Mouse (Mus musculus) cerebellum, adult (tissue): Measurements from ENCODE around the gene Sugp1.
A peak's percentile ranks its signal among the peaks of the same experiment; 100 is the strongest.

Source experiments
- ATAC-seq: cut with Nextera tagmentation; 2 replicates; pipeline ENCODE4 v1.9.2; 2017; ENCODE audit warnings: mild to moderate bottlenecking, moderate library complexity, mixed read lengths; ENCODE audit not compliant: insufficient number of reproducible peaks, low FRiP score, low TSS enrichment

The Sugp1 gene

DNA sequence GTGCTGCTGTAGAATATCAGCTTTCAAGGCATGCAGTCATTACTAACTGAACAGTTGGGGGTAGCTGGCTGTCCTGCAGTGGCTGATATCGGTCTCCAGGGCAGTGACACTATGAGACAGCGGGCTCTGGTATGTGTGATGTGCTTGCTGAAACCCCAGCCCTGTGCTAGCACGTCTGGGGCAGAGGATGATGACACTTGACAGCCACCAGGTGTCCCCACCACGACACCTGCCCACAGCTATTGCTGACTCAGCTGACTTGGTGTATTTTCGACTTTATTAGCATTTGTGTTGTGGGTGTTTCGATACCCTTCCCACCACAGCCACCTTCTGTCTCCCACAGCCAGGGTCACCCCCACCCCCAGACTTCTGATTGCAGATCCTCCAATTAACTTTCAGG is 61.9 kb downstream of the Sugp1 start:
- peak; percentile 49; the same call in 1 of the 2 replicates for ATAC-seq

DNA sequence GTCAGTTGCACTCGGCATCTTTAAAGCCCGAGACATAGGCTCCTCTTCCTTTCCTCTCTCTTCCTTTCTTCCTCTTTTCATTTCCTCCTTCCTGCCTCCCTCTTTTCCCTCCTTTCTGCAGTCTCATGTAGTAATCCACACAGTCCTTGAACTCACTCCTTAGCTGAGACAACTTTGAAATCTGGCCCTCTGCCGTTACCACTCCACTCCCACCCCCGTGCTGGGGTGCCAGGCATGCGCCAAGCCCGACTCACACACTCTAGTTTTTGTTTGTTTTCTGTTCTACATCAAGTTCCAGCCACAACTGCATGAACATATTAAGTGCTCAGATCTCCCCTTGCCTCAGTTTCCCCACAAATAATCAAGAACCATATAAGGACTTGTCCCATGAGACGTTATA is 62.3 kb downstream of the Sugp1 start:
- ATAC-seq: no peak

DNA sequence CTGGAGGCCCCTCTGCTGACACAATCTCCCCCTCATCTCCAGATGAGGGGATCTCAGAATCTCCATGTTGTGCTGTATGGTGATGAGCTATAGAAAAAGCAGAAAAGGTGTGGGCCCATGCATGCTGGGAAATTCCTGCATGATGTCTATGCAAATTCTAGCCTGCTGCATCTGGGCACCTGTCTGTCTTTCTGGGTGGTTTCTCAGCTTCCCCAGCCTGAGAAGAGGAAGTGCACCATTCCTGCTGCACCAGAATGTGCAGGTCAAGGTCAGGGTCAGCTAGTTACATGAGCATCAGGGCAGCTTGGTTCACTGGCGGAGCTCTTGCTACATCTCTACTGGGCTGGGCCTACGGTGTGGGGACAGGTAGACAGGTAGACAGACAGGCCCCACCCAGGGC is 67.8 kb downstream of the Sugp1 start:
- no peak for ATAC-seq

DNA sequence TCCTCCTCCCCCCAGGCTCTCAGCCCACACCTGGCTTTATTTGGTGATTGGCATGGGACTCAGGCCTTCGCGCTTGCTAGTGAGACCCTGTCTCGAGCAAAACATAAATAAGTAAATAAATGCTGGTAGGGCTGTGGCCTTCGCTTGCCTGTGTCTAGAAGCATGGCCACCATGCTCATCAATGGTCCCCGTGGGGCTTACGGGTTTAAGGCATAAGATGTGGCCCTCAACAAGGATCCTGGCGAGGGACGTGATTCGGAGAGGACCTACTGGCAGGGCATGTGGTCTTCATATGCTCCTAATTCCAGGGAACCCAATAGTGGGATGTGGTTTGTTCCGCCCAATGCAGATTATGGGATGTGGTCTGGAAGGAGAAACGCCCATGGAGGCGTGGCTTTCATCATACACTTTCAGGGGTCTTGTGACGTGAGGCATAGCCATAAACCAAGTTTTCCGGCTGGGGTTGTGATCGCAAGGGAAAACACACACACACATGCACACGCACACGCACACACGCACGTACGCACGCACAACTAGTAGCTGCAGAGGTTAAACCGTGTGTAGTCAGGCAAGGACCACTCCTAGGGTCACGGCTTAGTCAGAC is 68.7 kb downstream of the Sugp1 start:
- ATAC-seq: no peak

DNA sequence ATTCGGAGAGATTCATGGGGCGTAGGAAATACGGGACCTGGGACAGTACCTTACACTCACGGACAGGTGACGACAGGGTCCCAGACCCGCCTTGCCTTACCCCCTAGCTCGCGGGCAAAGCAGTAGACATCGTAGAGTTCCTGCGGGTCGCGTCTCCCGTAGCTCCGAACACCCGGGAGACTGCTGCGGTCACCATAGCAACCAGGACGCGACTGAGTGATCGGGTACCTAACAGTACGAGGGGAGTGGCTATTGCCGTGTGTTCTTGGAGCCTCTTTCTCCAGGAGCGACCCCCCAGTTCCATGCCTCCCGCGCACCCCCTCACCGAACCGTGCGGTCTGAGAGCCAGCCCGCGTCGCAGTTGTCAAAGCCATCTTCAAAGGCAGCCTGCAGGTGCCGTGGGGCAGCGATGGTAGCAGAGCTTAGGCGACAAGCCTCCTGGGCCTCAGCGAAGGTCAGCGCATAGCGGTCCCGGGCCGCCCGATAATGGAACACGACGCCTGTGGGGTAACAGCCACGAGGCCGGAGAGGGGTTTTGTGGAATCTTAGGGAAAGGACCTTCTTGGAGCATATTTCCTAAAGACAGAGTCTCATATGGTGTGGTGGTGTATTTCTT is 69.9 kb downstream of the Sugp1 start:
- ATAC-seq: no peak

DNA sequence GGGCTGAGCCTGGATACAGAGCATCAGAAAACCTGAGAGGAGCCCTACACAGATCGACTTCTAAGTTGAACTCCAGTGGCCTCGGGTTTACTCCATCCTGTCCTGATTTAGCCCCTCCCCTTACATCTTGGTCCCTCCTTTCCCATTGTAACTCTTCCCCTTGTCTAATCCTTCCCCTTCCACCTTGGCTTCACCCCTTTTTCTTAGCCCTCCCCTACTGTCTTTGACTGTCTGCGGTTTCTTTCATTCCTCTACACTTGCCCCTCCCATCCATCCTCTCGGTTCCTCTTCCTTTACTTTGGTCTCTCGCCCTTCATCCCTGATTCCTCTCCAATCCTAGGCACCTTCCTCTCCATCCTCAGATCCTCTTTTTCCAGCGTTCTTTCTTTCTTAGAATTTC is 71.9 kb downstream of the Sugp1 start:
- no peak for ATAC-seq

DNA sequence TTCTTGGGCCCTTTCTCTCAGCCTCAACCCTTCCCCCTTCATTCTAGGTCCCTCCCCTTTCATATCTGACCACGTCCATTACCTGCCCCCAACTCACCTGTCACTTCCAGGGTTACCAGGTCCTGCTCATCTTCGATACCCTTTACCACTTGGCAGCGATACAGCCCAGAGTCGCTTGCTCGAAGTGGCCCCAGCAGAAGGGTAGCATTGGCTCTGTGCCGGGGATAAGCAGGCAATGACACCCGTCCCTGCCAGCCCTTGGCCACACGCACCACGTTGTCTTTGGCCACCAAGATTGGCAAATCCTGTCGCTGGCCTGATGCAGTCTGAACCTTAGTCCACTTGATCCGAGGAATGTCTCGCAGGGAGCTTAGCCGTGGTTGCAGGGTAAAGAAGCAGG is 72.3 kb downstream of the Sugp1 start:
- ATAC-seq: no peak

DNA sequence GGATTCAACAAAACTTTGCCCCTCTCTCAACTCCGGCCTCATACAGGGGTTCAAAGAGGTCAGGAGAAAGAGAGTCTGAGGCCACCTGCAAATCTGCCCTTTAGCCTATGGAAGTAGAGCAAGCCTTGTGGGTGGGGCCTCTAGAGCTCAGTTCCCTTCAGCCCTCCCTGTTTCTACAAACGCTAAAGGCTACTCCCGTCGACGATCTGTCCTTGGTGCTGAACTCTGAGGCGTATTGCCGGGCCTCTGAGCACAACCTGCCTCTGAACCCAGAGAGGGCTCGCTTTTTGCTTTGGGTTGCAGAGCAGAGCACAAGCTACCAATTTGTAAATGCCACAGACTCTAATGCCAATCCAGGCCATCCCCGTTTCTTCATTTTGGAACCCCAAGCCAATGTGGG is 75.0 kb downstream of the Sugp1 start:
- ATAC-seq: no peak

DNA sequence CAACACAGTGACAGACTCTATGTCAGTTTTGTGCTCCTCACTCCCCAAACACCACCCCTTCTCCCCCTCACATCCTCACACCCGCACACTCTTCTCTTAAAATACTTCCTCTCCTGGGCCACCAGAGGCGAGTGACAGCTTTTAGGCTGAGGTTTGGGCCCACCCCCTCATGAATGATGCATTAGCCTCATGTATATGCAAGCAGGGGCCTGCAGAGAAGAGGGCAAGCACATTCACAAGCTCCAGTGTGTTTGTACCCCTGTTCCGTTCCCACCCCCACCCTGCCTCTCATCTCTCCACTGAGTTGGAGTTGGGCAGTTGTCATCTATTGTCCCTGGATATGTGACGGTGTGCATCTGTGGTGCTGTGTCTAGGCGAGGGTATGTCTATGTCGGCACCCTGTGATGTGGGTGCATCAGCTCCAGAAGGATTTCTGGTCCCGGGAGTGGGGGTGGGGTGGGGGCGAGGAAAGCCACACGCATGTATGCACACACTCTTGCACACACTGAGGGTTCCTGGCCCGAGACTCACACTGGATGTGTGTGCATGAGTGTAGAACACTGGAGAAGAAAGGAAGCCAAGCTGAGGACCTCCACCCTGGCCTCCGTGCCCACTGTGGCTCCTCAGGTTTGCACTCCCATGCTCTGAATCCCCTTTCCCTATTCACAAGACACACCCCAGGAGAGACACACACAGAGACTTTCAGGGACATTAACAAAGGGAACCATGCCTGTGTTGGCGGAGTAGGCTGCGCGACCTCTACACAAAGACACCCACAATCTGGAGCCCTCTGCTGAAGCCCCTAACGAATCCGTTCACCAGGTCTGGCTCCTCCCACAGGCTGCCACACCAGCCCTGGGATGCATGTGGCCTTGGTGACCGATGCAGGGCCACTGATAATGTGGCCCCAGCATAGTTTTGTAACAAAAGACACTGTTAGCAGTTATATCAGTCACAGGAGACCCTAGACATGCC is 76.4 kb downstream of the Sugp1 start:
- no peak for ATAC-seq

DNA sequence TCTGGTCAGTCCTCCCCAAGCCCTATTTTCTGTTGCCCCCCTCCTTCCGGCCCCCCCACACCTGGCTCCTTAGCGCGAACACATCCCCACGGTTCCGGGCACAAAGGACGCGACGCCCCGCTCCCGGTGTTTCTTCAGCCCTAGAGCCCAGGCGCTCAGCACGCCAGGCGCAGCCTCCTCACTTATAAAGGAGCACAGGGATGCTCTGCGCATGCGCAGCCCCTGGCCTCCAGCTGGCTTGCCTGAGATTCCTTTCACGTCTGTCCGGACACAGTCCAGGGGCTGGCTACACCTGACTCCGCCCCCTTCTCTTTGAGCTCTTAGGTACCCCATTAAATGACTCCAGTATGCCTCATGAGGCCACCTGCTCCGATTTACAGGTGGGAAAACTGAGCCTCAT is 78.1 kb downstream of the Sugp1 start, which contains the start of gene Ncan:
TSS of gene Ncan (minus strand) at position 207 of the 400 bp plus-strand sequence.
- peak; percentile 89 for ATAC-seq
